Mouse (Mus musculus) midbrain, embryonic 12.5 days (tissue): ENCODE data around the gene Pdzrn4. TPM values are rescaled to one million over a fixed set of nuclear protein-coding genes. Genes with fewer than 3 reads are reported as not detected.

Experiments
- ATAC-seq: fragments of 200-750 bp; cut with Nextera tagmentation; 2 replicates; pipeline ENCODE4 v1.8.0; 2017; ENCODE audit warnings: low read depth, moderate TSS enrichment, moderate library complexity; ENCODE audit not compliant: low FRiP score
- H3K27ac ChIP-seq: fragments of 300-500 bp; sonication (generic); replicated peaks from 2 replicates; pipeline ENCODE4 v1.5.1; 2016; ENCODE audit warnings: mild to moderate bottlenecking
- H3K27me3 ChIP-seq: fragments of 300-500 bp; sonication (generic); 2 replicates; pipeline ENCODE4 v1.6.1; 2016; ENCODE audit warnings: mild to moderate bottlenecking
- H3K36me3 ChIP-seq: fragments of 300-500 bp; sonication (generic); 2 replicates; pipeline ENCODE4 v1.6.1; 2016
- H3K4me1 ChIP-seq: fragments of 300-500 bp; sonication (generic); 2 replicates; pipeline ENCODE4 v1.6.1; 2016
- H3K4me2 ChIP-seq: fragments of 300-500 bp; sonication (generic); replicated peaks from 2 replicates; pipeline ENCODE4 v1.6.1; 2016; ENCODE audit warnings: mild to moderate bottlenecking, moderate library complexity
- H3K4me3 ChIP-seq: fragments of 300-500 bp; sonication (generic); 2 replicates; pipeline ENCODE4 v1.5.1; 2016; ENCODE audit warnings: mild to moderate bottlenecking
- H3K9ac ChIP-seq: fragments of 300-500 bp; sonication (generic); replicated peaks from 2 replicates; pipeline ENCODE4 v1.6.1; 2016; ENCODE audit warnings: mild to moderate bottlenecking, moderate library complexity
- H3K9me3 ChIP-seq: fragments of 300-500 bp; sonication (generic); 2 replicates; pipeline ENCODE4 v1.6.1; 2016; ENCODE audit warnings: mild to moderate bottlenecking
- WGBS: fragments of 180-500 bp; shearing (Covaris S2); methylation state at CpG from one replicate; pipeline ENCODE4 v1.1.7; 2016; 5-methylcytosine and 5-hydroxymethylcytosine counted together
- polyA plus RNA-seq: library from polyadenylated mRNA; unstranded; fragments of >200 nt; fragmentation: Nextera tagmentation; extraction: Ambion mirVana; gene quantifications from 2 replicates; pipeline ENCODE4 v1.2.1, GENCODE M21; 2016

The Pdzrn4 gene
- polyA plus RNA-seq, 1 experiment from 2014 or later, result 13.8 TPM

DNA sequence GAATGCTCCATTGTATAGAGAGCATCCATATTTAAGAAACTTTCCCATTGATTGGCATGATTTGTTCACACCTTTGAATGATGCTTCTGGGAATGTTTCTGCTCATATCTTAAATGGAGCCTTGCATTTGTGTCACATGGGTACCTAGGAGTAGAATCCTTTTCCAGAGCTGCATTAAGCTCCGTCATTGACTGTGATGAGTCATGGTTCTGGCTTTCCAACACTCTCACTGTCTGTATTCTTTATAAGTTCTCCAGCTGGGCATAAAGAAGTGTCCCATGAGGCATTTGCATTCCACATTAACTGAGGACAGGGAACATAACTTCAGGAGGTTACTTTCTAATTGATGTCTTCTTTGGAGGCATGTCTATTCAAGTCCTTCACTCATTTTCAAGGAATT is 106.1 kb downstream of the Pdzrn4 start:
- Histone ChIP-seq H3K27ac (no peak overlapping the region), H3K4me2 (no peak overlapping the region), H3K9ac (no peak overlapping the region), H3K4me3 (no peak overlapping the region), H3K36me3 (no peaks in the 10 kb centered on the region), H3K9me3 (no peaks in the 10 kb centered on the region), H3K4me1 (peaks cover 5% of the 10 kb centered on the region; the same call in 1 of the 2 replicates), H3K27me3 (no peaks in the 10 kb centered on the region)
- 87% methylated on average over 1 of the region's 1 CpGs for WGBS
- no peak for ATAC-seq

DNA sequence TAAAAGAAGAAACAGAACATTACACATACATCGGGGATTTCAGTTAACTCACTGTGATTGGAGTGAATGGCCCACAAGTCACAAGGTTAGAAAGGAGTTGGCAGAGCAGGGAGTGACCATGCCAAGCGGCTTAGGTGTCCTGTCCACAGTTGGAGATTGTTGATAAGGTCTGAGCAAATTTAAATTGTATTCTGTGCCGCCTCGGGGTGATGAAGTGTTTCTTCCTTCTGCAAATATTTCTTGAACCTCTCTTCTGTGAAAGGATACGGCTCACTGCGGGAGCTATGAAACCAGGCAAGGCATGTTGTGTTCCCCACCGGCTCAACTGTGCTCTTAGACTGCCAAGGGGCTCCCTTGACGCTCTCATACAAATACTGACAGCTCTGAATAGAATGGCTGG is 112.7 kb downstream of the Pdzrn4 start:
- ATAC-seq, result no peak
- WGBS, result 84% methylated on average over 8 of the region's 8 CpGs
- H3K4me2 ChIP-seq, result no peak overlapping the region

DNA sequence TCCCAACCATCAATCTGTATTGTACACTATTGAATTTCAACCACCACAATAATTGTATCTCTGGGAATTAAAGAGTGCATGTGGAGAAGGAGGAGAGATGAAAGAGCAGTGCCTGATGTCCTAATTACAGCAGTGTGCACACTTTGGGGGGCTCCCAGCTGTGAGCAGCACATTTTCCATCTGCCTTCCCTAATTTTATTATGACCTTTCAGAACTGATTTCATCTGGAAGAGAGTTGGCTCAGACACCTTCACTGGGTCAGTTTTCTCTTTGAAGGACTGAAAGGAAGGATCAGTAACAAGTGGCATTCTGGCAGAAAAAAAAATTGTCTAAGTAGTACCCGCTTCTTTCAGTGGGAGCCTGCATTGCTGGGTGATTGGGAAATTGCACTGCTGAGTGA is 119.0 kb downstream of the Pdzrn4 start:
- Histone ChIP-seq H3K9ac (no peak overlapping the region), H3K4me1 (no peaks in the 10 kb centered on the region; the same call in 1 of the 2 replicates), H3K36me3 (no peaks in the 10 kb centered on the region), H3K4me2 (no peak overlapping the region), H3K27ac (no peak overlapping the region), H3K9me3 (no peaks in the 10 kb centered on the region), H3K4me3 (no peak overlapping the region), H3K27me3 (no peaks in the 10 kb centered on the region)
- ATAC-seq, result no peak
- 61% methylated on average over 1 of the region's 1 CpGs for WGBS

More for the DNA sequence above, 112.7 kb downstream of the Pdzrn4 start:
- Histone ChIP-seq H3K36me3 (no peaks in the 10 kb centered on the region), H3K9me3 (no peaks in the 10 kb centered on the region), H3K4me3 (no peak overlapping the region), H3K4me1 (no peaks in the 10 kb centered on the region), H3K27me3 (no peaks in the 10 kb centered on the region), H3K27ac (no peak overlapping the region), H3K9ac (no peak overlapping the region)

DNA sequence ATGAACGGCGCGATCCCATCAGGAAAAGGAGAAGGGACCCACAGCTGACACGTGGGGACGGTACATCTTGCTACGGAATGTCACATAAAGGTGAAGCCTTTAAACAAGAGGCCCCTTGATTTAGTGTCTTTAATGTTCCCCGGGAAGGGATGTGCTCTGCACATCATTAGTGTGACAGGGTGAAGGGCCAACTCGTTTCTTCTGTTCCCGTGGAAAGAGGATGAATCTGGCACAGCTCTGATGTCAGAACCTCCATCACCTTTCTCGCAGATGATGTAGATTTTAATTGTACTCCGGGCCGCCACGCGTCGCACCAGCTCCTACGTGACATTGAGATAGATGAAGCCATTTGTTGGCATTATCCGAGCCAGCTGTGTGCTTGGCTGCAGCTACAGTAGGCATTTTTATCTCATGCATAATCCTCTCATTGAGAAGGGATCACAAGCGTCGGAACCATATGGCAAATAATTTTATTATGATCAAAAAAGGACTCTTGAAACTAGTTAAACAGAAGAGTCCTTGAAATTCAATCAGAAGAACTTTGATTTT is 124.1 kb downstream of the Pdzrn4 start:
- Histone ChIP-seq H3K27me3 (no peaks in the 10 kb centered on the region), H3K36me3 (no peaks in the 10 kb centered on the region), H3K9ac (no peak overlapping the region), H3K27ac (no peak overlapping the region), H3K4me3 (no peak overlapping the region), H3K4me1 (peaks cover 2% of the 10 kb centered on the region), H3K9me3 (no peaks in the 10 kb centered on the region), H3K4me2 (peak overlapping the region; percentile 28)
- WGBS, result 51% methylated on average over 19 of the region's 19 CpGs
- peak; percentile 49 for ATAC-seq

DNA sequence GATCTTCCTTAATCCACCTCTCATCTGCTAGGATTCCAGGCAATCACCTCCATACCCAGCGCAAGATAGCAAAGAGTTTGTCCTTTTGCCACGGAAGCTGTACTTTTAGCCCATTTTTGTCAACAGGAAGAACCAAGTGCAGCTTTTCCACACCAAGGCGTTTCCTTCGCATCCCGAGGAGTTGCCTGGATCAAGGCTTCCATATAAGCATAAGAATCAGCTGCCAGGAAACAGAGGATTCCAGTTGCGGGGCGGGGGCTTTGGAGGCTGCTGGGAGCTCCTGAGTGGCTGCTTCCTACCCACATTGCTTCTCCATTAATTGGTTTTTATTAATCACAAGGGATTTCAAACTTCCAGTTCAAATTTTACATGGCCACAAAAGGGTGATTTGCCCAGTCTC is 125.0 kb downstream of the Pdzrn4 start:
- no peaks in the 10 kb centered on the region for H3K36me3 ChIP-seq
- 0 out of 2 replicates have a peak, but pooled peaks cover under 1% of the 10 kb centered on the region for H3K9me3 ChIP-seq
- WGBS, result 28% methylated on average over 7 of the region's 7 CpGs
- H3K27ac ChIP-seq, result no peak overlapping the region
- no peak overlapping the region for H3K9ac ChIP-seq
- ATAC-seq, result no peak
- peak overlapping the region; percentile 18 for H3K4me2 ChIP-seq
- H3K4me3 ChIP-seq, result no peak overlapping the region
- H3K4me1 ChIP-seq, result peaks cover 2% of the 10 kb centered on the region
- no peaks in the 10 kb centered on the region for H3K27me3 ChIP-seq

DNA sequence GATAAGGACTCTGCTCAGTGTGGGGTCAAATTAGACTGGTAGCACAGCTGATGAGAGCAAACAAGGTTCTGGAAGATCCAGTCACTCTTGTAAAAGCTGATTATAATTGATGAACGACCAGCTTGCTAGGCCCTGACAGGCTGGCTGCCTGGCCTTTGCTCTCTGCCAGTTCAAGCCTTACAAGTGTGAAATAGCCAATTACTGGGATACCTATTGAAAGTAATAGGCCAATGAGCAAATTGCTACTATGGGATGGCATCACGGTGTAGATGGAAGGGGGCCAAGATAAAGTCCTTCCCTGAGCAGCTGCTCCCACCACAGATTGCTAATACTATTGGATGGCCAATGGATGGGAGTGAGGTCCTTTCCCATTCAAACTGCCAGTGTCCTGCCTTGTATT is 128.2 kb downstream of the Pdzrn4 start:
- Histone ChIP-seq H3K9ac (no peak overlapping the region), H3K9me3 (0 out of 2 replicates have a peak, but pooled peaks cover 4% of the 10 kb centered on the region), H3K4me2 (no peak overlapping the region), H3K27ac (no peak overlapping the region), H3K36me3 (no peaks in the 10 kb centered on the region), H3K4me1 (peaks cover 2% of the 10 kb centered on the region), H3K27me3 (no peaks in the 10 kb centered on the region), H3K4me3 (no peak overlapping the region)
- ATAC-seq, result peak; percentile 19; the same call in 1 of the 2 replicates
- WGBS, result 20% methylated on average over 2 of the region's 2 CpGs

DNA sequence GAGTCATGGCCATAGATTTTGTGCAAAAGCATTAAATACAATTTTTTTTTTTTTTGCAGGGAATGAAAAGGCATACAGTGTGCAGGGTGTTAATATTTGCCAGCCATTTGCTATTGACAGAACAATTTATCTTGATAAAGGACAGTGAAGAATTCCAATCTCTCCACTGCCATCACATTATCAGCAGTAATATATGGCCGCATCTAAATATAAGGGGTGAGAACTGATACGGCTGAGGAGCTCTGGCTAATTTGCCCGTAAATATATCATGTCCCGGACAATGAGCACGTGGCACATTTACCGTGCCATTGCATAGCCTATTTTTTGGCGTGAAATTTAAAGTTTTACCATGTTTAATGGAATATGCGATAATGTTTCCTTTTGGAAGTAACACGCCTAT is 128.7 kb downstream of the Pdzrn4 start:
- ATAC-seq, result no peak
- 94% methylated on average over 9 of the region's 9 CpGs for WGBS

DNA sequence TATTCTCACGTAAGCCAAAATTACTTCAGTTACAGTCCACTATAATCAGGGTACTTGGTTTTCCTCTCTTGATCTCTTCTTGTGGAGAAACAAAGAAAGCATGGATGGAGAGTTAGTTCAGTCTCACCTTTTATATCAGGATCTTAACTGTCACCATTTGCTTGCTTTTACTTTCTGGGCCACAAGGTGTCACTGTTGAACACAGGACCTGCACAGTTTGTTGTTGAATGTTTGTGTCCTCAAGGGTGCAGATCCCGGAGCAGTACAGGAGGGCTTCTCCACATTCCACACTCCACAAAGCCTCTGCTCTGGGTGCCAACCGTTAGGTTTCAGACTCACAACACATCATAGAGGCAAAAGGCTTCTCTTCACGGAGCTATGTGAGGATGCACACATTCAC is 130.1 kb downstream of the Pdzrn4 start:
- no peak overlapping the region for H3K27ac ChIP-seq
- WGBS, result 73% methylated on average over 4 of the region's 4 CpGs
- no peak overlapping the region for H3K4me3 ChIP-seq

More for the DNA sequence above, 128.7 kb downstream of the Pdzrn4 start:
- Histone ChIP-seq H3K4me1 (peaks cover 2% of the 10 kb centered on the region), H3K4me3 (no peak overlapping the region), H3K9ac (no peak overlapping the region), H3K4me2 (no peak overlapping the region), H3K36me3 (no peaks in the 10 kb centered on the region), H3K9me3 (0 out of 2 replicates have a peak, but pooled peaks cover 4% of the 10 kb centered on the region), H3K27me3 (no peaks in the 10 kb centered on the region), H3K27ac (no peak overlapping the region)

DNA sequence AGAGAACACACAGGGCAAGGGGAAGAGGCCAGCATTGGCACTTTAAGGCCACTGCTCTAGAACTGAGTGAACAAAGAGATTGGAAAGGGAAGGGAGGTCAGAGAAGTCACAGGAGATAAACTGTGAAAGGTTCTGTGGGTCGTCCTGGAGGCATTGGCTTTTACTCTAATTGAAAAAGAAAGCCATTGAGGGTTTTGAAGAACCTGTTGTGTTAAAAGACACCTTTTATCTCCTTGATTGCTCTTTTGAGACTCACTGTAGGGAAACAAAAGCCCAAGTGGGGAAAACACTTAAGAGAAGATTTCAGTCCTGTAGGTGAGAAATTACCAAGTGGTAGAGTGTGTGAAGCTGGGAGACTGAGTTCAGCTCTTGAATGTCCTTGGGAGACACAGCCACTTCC is 146.6 kb downstream of the Pdzrn4 start:
- Histone ChIP-seq H3K27me3 (no peaks in the 10 kb centered on the region), H3K4me2 (no peak overlapping the region), H3K9me3 (no peaks in the 10 kb centered on the region), H3K27ac (no peak overlapping the region), H3K36me3 (no peaks in the 10 kb centered on the region), H3K4me3 (no peak overlapping the region), H3K9ac (no peak overlapping the region), H3K4me1 (peaks cover 1% of the 10 kb centered on the region; the same call in 1 of the 2 replicates)
- no peak for ATAC-seq
- 0% methylated on average over 1 of the region's 1 CpGs for WGBS

More for the DNA sequence above, 130.1 kb downstream of the Pdzrn4 start:
- Histone ChIP-seq H3K4me2 (no peak overlapping the region), H3K9me3 (0 out of 2 replicates have a peak, but pooled peaks cover 4% of the 10 kb centered on the region), H3K27me3 (no peaks in the 10 kb centered on the region), H3K36me3 (no peaks in the 10 kb centered on the region), H3K4me1 (no peaks in the 10 kb centered on the region), H3K9ac (no peak overlapping the region)
- ATAC-seq, result no peak

DNA sequence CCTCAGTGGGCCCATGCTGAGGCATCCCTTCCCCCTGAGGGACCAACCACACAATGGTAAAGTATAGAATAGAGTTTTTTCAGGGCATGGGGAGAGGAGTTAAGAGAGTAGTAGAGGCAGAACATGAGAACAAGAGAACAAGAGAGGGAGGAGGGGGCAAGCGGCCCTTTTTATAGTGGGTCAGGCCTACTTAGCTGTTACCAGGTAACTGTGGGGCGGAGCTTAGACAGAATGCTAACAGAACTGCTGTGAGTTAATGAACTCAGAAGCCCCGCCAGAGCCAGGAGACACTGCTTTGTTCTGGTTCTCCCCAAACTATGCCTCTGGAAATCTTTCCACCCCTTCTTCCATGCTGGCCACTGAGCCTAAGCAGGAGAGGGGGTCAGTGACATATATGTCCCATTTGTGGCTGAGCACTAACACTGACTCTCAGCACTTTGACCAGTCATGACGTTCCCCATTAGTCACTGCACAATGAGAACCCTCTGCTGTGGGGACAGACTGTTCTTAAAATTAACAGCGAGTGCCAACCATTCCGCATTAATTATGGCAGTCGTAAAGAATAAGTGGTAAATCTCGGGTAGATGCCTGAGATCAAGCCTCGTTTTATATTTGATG is 150.7 kb downstream of the Pdzrn4 start:
- no peak overlapping the region for H3K27ac ChIP-seq
- H3K4me3 ChIP-seq, result no peak overlapping the region
- H3K4me1 ChIP-seq, result peaks cover 3% of the 10 kb centered on the region; the same call in 1 of the 2 replicates
- no peak for ATAC-seq
- no peaks in the 10 kb centered on the region for H3K36me3 ChIP-seq
- H3K9ac ChIP-seq, result no peak overlapping the region
- no peaks in the 10 kb centered on the region for H3K27me3 ChIP-seq
- H3K9me3 ChIP-seq, result no peaks in the 10 kb centered on the region
- 61% methylated on average over 9 of the region's 9 CpGs for WGBS
- no peak overlapping the region for H3K4me2 ChIP-seq

DNA sequence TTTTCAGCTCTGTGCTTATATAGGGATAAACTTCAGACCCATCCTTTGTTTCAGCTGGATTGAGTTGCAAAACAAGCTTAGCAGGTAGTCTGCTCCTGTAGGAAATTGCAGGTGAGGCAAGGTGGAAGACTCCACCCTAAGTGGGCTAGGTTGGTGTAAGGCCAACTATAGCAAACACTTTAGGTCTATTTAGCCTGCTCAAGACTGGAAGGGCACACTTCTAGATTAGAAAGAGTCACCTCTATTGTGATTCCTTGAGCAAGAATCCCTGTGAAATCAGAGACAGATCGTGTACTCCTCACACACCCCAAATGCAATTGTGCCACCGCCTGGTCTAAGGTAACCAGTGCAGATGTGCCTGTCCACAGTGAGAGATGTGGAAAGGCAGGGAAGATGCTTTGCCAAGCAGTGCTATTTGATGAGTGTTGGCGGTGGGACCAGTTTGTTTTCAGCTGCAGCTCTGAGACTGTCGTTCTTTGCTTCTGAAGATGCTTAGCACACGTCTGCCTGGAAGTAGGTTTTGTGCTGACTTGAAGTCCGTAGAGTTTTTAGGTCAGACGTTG is 158.4 kb downstream of the Pdzrn4 start:
- WGBS, result 76% methylated on average over 7 of the region's 7 CpGs
- no peak for ATAC-seq
- Histone ChIP-seq H3K9ac (no peak overlapping the region), H3K27me3 (no peaks in the 10 kb centered on the region), H3K4me2 (no peak overlapping the region), H3K4me3 (no peak overlapping the region), H3K9me3 (no peaks in the 10 kb centered on the region), H3K36me3 (no peaks in the 10 kb centered on the region), H3K27ac (no peak overlapping the region), H3K4me1 (no peaks in the 10 kb centered on the region)

DNA sequence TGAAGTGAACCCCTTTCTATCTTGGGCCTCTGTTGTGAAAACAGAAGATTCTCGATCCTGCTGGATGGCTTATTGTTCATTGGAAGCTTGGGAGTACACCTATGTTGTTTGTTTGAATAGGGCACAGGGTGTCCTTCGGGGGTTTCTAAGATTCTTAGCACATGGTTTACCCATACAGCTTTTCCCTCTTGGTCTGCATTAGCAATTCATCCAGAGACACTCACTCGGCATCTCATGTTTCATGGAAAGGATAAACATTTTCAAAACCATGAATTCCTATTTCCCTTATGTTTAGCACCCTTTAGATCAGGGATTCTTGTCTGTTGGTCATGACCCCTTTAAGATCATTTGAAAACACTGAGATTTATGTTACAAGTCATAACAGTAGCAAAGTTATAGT is 159.0 kb downstream of the Pdzrn4 start:
- Histone ChIP-seq H3K4me3 (no peak overlapping the region), H3K4me2 (no peak overlapping the region), H3K27me3 (no peaks in the 10 kb centered on the region), H3K27ac (no peak overlapping the region), H3K9me3 (no peaks in the 10 kb centered on the region), H3K9ac (no peak overlapping the region), H3K36me3 (no peaks in the 10 kb centered on the region), H3K4me1 (no peaks in the 10 kb centered on the region)
- ATAC-seq, result no peak
- WGBS, result 80% methylated on average over 3 of the region's 3 CpGs
